Mouse (Mus musculus) adrenal gland, postnatal 10 days (tissue): ENCODE results near the gene Mrgbp. TPM values are rescaled to one million over a fixed set of nuclear protein-coding genes. Genes with fewer than 3 reads are reported as not detected.

Source experiments
- DNase-seq: peaks from one replicate; pipeline ENCODE4 v3.0.0; 2021; ENCODE audit warnings: mixed read lengths
- long read RNA-seq, 2 experiments: library from polyadenylated mRNA; stranded (forward); transcript quantifications; one replicate each; pipeline ENCODE4 v2.0.0; 2021
- total RNA-seq, 2 experiments: library from RNA; stranded (reverse); gene quantifications; 2 replicates each; pipeline ENCODE4 v1.2.3; 2021

Gene Mrgbp
- total RNA-seq, result 10 to 100 TPM; 21.0 to 26.8 TPM
- long read RNA-seq, experiment 1, transcript Mrgbp-205 (4 exons, 1,825 nt), result major isoform, 10 of 31 reads
- long read RNA-seq, experiment 1, transcript Mrgbp-201 (5 exons, 1,510 nt), result minor isoform, 5 of 31 reads
- long read RNA-seq, experiment 1, partial matches to known transcripts, result 2 of 31 reads
- long read RNA-seq, experiment 1, other reads (novel, unspliced or antisense), result 12 of 31 reads
- long read RNA-seq, experiment 2, partial matches to known transcripts, result 1 of 35 reads
- long read RNA-seq, experiment 2, other reads (novel, unspliced or antisense), result 22 of 35 reads

- DNase-seq, result peak; percentile 62
Observed at GRCm38 (mm10) chr2:180581002-180581401, at the start of gene Mrgbp. Mrgbp (plus strand) TSS chr2:180581304.

- DNase-seq, result no peak
Observed at GRCm38 (mm10) chr2:180531671-180532385, 49.3 kb upstream of the Mrgbp start.

- no peak for DNase-seq
Observed at GRCm38 (mm10) chr2:180532386-180532995, 48.6 kb upstream of the Mrgbp start.

- no peak for DNase-seq
Observed at GRCm38 (mm10) chr2:180533237-180533636, 47.9 kb upstream of the Mrgbp start.

GRCm38 (mm10) chr2:180543675-180544074, 37.4 kb upstream of the Mrgbp start:
- no peak for DNase-seq

GRCm38 (mm10) chr2:180545046-180545445, 36.1 kb upstream of the Mrgbp start:
- no peak for DNase-seq

GRCm38 (mm10) chr2:180547384-180548106, 33.6 kb upstream of the Mrgbp start:
- no peak for DNase-seq

GRCm38 (mm10) chr2:180552340-180552739, 28.8 kb upstream of the Mrgbp start:
- no peak for DNase-seq

GRCm38 (mm10) chr2:180555219-180555618, 25.9 kb upstream of the Mrgbp start:
- no peak for DNase-seq

- no peak for DNase-seq
Observed at GRCm38 (mm10) chr2:180556470-180556869, 24.6 kb upstream of the Mrgbp start.

- DNase-seq, result peak; percentile 25
Observed at GRCm38 (mm10) chr2:180560245-180560644, 20.9 kb upstream of the Mrgbp start.

- no peak for DNase-seq
Observed at GRCm38 (mm10) chr2:180562146-180562545, 19.0 kb upstream of the Mrgbp start.

GRCm38 (mm10) chr2:180563296-180563695, 17.8 kb upstream of the Mrgbp start:
- no peak for DNase-seq

GRCm38 (mm10) chr2:180563841-180564240, 17.3 kb upstream of the Mrgbp start:
- no peak for DNase-seq

GRCm38 (mm10) chr2:180566240-180566913, 14.7 kb upstream of the Mrgbp start:
- DNase-seq, result peak; percentile 79

- peak; percentile 83 for DNase-seq
Observed at GRCm38 (mm10) chr2:180569028-180569643, 12.0 kb upstream of the Mrgbp start.

GRCm38 (mm10) chr2:180576482-180576881, 4.6 kb upstream of the Mrgbp start:
- DNase-seq, result no peak

GRCm38 (mm10) chr2:180578686-180579085, 2.4 kb upstream of the Mrgbp start:
- peak; percentile 86 for DNase-seq

GRCm38 (mm10) chr2:180582481-180583153, 1.5 kb downstream of the Mrgbp start:
- DNase-seq, result peak; percentile 99

GRCm38 (mm10) chr2:180583154-180583507, 2.0 kb downstream of the Mrgbp start:
- DNase-seq, result no peak

GRCm38 (mm10) chr2:180588736-180589122, 7.6 kb downstream of the Mrgbp start:
- DNase-seq, result no peak
